Mouse (Mus musculus): ENCODE results near the gene Fbxw21. TPM values are rescaled to one million over a fixed set of nuclear protein-coding genes. Genes with fewer than 3 reads are reported as not detected.
"Not testable (repeated sequence)": the region's sequence is repeated elsewhere in the genome, so short reads cannot be mapped to it uniquely, and the experiment has no call there.

The Fbxw21 gene
- total RNA-seq (2021) = not detected
- long read RNA-seq, experiment 1 = 0 reads
- long read RNA-seq, experiment 2 = 0 reads

GRCm38 (mm10) chr9:109161941-109162340 lies at the start of gene Fbxw21:
Gene Fbxw21, minus strand, starts transcription at chr9:109162041.
- no peak for DNase-seq

- DNase-seq = not testable (repeated sequence)
Measured at GRCm38 (mm10) chr9:109201347-109201746, 39.5 kb upstream of the Fbxw21 start.

DNA sequence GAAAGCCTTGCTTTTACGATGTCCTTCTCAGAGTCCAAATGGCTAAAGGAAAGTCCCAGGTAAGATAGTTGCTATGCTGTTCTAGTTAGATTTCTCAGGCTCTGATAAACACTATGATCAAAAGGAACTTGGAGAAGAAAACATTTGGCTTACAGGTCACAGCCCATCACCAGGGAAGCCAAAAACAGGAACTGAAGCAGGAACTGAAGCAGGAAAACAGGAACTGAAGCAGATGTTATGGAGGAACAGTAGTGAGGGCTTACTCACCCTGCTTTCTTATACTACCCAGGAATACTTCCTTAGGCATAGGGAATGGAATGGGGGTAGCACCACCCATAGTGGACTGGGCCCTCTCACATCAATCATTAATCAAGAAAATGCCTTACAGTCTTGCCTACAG lies 38.5 kb upstream of the Fbxw21 start:
- no peak for DNase-seq

- DNase-seq = no peak
Measured at GRCm38 (mm10) chr9:109199353-109199752, 37.5 kb upstream of the Fbxw21 start.

GRCm38 (mm10) chr9:109195875-109196274 lies 34.0 kb upstream of the Fbxw21 start, which contains the start of gene Fbxw13:
Gene Fbxw13, minus strand, starts transcription at chr9:109195975.
- not testable (repeated sequence) for DNase-seq

GRCm38 (mm10) chr9:109177208-109177607 lies 15.4 kb upstream of the Fbxw21 start:
- DNase-seq = no peak

DNA sequence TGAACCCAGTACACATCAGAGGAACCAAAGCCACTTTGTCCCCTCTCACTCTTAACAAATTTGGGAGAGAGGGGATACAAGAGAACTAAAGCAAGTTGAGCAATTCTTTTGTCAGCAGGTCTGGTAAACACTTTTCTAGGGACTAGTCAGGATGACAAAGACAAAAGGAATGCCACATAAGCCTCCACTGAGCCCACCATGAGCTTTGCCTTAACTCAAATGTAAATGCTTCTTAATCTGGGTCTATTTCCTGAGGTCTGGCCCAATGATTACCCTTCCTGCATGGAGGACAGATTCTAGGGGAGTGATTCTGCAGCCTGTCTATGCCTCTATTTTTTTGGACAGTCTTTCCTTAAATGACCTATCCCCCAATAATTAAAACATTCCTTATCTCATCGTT lies 14.5 kb upstream of the Fbxw21 start:
- no peak for DNase-seq

- DNase-seq = no peak
Measured at GRCm38 (mm10) chr9:109167316-109167715, 5.5 kb upstream of the Fbxw21 start.

DNA sequence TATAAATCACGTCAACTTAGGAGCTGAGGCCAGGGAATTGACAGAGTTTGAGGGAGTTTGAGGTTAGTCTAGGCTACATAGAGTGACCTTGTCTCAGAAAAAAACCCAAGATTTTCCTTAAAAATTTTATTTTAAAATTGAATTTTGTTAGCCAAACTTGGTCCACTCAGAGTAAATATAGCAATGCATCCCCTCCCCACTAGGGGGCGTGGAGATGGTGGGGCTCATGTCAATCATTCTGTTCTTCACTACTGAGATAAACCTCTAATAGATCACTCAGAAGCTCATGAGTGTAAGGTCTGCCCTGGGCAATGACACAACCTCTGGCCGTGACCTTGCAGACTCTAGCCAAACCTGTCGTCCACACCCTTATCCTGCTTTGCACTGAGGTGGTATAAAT lies 21.4 kb downstream of the Fbxw21 start:
- not testable (repeated sequence) for DNase-seq

DNA sequence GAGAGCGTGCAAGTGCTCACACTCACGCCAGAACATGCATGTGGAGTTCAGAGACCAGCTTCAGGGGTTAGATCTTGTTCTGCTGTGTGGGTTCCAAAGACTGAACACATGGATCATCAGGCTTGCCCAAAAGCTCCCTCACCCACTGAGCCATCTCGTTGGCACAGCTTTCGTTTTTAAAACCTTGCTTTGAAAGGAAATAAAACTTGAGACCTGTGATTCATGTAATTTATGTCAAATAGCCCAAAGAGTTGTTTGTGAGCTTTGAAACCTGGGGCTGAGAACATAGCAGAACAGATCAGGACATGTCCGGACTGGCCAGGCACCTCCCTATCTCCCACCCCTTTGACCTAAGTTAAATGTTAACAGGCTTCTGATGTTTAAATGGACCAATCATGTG lies 31.8 kb downstream of the Fbxw21 start:
- DNase-seq = no peak

GRCm38 (mm10) chr9:109128211-109128610 lies 33.6 kb downstream of the Fbxw21 start:
- DNase-seq = no peak

GRCm38 (mm10) chr9:109127076-109127475 lies 34.8 kb downstream of the Fbxw21 start:
- no peak for DNase-seq

DNA sequence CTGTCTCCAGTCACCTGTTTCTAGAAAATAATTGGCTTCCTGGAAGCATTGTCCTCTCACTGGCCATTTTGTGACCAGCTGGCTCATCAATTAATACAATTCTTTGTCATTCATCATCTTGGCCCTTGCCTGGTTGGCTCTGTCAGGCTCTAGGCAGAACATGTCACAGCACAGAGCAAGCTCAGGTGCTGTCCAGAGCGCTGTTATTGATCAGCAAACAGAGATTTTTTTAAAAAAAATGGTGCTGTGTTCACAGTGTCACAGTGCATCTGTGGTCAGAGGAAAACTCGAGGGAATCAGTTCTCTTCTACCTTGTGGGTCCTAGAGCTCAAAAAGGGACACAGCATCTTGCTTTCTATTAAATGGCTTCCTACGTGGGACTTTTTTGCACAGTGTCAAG lies 36.4 kb downstream of the Fbxw21 start:
- no peak for DNase-seq

- no peak for DNase-seq
Measured at GRCm38 (mm10) chr9:109125043-109125442, 36.8 kb downstream of the Fbxw21 start.

DNA sequence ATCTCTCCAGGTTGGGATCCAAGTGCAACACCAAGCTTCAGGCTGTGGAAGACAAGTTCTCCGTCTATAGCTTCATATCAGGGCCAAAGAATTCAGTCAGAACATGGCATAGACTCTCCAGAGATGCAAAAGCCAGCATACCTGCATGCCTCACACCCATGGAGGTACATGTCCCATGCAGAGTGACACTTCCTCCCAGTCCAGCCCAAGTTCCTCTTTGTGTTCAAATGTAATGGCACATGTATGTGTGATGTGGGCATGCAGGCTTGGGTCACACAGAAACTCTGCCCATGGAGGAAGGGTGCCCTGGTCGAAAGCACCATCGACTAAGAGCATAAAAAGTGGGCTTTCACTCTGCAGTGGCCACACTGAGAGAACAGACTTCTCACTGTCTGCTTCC lies 37.7 kb downstream of the Fbxw21 start:
- no peak for DNase-seq

GRCm38 (mm10) chr9:109123266-109123665 lies 38.6 kb downstream of the Fbxw21 start:
- DNase-seq = no peak

DNA sequence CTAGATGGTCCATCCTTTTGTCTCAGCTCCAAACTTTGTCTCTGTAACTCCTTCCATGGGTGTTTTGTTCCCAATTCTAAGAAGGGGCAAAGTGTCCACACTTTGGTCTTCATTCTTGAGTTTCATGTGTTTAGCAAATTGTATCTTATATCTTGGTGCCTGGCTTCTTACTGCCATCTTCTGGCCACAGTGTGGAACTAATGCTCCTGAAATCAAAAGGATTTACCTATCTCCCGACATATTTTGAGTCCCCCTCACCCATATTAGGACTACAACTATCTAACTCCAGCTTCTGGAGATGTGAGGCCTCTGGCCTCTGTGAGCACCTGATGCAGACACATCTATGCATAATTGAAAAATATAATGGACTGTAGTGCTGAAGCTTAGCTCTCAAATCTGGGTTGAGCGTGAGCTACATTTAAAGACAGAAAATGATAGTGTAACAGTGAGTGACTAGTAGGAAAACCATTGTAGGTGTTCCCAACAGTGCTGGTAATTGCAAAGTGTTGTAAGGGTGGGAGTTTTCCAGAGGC lies 39.2 kb downstream of the Fbxw21 start:
- DNase-seq = no peak

DNA sequence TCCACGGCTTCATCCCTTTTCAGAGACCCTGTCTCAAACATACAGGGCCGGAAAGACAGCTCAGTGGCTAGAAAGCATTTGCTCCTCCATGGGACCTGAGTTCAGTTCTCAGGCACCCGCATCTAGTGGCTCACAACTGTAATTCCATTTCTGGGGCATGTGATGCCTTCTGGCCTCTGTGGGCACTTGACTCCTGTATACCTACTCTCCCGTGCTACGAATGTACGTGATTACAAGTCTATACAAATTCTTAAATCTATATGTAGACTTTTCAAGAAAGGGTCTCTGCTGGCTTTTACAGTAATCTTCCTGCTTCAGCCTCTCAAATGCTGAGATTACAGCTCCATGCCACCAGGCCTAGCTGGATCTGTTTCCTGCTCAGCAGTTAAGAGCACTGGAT lies 40.9 kb downstream of the Fbxw21 start:
- no peak for DNase-seq

- DNase-seq = no peak
Measured at GRCm38 (mm10) chr9:109119571-109119970, 42.3 kb downstream of the Fbxw21 start.

- peak; percentile 46 for DNase-seq
Measured at GRCm38 (mm10) chr9:109118106-109118505, 43.7 kb downstream of the Fbxw21 start.

DNA sequence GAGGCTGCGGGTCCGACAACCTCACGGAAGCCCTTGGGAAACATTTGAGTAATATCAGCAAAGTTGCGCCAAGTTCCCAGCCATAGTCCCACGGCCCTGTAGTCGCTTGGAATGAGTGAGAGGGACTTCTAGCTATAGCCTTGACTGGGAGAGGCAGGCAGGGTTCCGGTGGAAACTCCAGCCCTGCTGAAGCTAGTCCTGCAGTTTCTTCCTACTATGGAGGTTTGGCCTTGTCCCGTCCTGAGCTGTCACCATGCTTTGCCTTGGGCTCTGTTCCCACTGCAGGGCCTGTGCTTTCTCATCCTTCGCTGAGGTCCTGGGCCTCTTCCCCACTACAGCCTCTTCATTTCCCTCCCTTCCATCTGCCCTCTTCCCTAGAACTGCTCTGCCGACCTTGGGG lies 45.6 kb downstream of the Fbxw21 start:
- no peak for DNase-seq

DNA sequence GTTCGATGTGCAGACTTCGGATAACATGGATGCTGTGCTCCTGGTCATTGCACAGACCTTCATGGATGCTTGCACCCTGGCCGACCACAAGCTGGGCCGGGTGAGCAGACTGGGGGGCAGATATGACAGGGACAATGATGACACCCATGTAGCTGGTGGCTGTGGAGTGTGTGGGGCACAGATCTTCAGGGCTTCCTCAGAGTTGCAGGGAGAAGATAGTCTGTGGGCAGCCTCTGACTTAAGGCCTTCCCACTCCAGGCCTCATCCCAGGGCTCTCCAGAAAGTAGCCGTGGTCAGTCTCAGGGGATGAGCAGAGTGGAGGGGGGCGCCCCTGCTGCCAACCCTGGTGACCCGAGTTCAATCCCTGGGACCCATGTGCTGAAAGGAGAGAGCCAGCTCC lies 47.0 kb downstream of the Fbxw21 start:
- no peak for DNase-seq

GRCm38 (mm10) chr9:109114276-109114675 lies 47.6 kb downstream of the Fbxw21 start:
- DNase-seq = peak; percentile 5

GRCm38 (mm10) chr9:109113331-109113730 lies 48.5 kb downstream of the Fbxw21 start:
- peak; percentile 3 for DNase-seq

- DNase-seq = no peak
Measured at GRCm38 (mm10) chr9:109111591-109111990, 50.2 kb downstream of the Fbxw21 start.

Data from gastrocnemius, postnatal 25 days (tissue).